Mouse (Mus musculus): Measurements from ENCODE around the gene Camta1. TPM values are rescaled to one million over a fixed set of nuclear protein-coding genes. Genes with fewer than 3 reads are reported as not detected.

Camta1 gene
- total RNA-seq, 1 experiment = 9.3 TPM

- Histone ChIP-seq H3K9me3 (ENCODE audit: control insufficient read depth, insufficient read depth, low read depth, low read length) (no peaks in the 10 kb centered on the region), H3K27ac (ENCODE audit: insufficient read depth, low read depth, low read length, poor library complexity, severe bottlenecking) (no peak overlapping the region), H3K4me1 (ENCODE audit: control insufficient read depth in 2 of 2, insufficient read depth in 2 of 2, low read length in 2 of 2, poor library complexity in 1 of 2) (peaks cover 5 to 20% of the 10 kb centered on the region in 2 experiments; a peak in 3 of 4 replicates), H3K36me3 (ENCODE audit: control insufficient read depth, insufficient read depth, low read length, poor library complexity, severe bottlenecking) (peaks cover 24% of the 10 kb centered on the region), H3K4me3 (ENCODE audit: insufficient read depth in 1 of 2, low read depth in 1 of 2, low read length in 2 of 2, poor library complexity in 1 of 2, severe bottlenecking in 1 of 2) (no peak overlapping the region), H3K9ac (ENCODE audit: insufficient read depth, low read depth, low read length, poor library complexity, severe bottlenecking) (no peak overlapping the region)
- no peak for TF ChIP-seq CHD2 (IDR thresholded peaks at IDR 0.05; ENCODE audit: low read depth, low read length)
- TF ChIP-seq ZNF384 (IDR thresholded peaks at IDR 0.05; ENCODE audit: low read depth, low read length) = no peak
- TF ChIP-seq ZC3H11A (IDR thresholded peaks at IDR 0.05; ENCODE audit: borderline replicate concordance, low read depth, low read length) = no peak
- no peak for TF ChIP-seq MAFK (IDR thresholded peaks at IDR 0.05; ENCODE audit: insufficient read depth, low read depth, low read length)
- TF ChIP-seq HCFC1 (IDR thresholded peaks at IDR 0.05; ENCODE audit: borderline replicate concordance, insufficient read depth, low read length) = no peak
- in situ Hi-C loops (cut with MboI; ENCODE audit: low sequenced_read_pairs in 2 of 2, unreplicated experiment in 2 of 2) = no loop called here
- DNase-seq (ENCODE audit: low read depth, low spot score) = no peak
Observed at GRCm38 (mm10) chr4:150868859-150869258, 992.8 kb downstream of the Camta1 start.

- no peak overlapping the region for H3K27ac ChIP-seq (ENCODE audit: insufficient read depth, low read depth, low read length, poor library complexity, severe bottlenecking)
- in situ Hi-C loops (cut with MboI; ENCODE audit: low sequenced_read_pairs in 2 of 2, unreplicated experiment in 2 of 2) = no loop called here
- no peaks in the 10 kb centered on the region for H3K9me3 ChIP-seq (ENCODE audit: control insufficient read depth, insufficient read depth, low read depth, low read length)
- H3K9ac ChIP-seq (ENCODE audit: insufficient read depth, low read depth, low read length, poor library complexity, severe bottlenecking) = no peak overlapping the region
- peaks cover 24% of the 10 kb centered on the region for H3K36me3 ChIP-seq (ENCODE audit: control insufficient read depth, insufficient read depth, low read length, poor library complexity, severe bottlenecking)
- H3K4me3 ChIP-seq (ENCODE audit: insufficient read depth in 1 of 2, low read depth in 1 of 2, low read length in 2 of 2, poor library complexity in 1 of 2, severe bottlenecking in 1 of 2) = no peak overlapping the region
- peaks cover 5 to 20% of the 10 kb centered on the region in 2 experiments; a peak in 3 of 4 replicates for H3K4me1 ChIP-seq (ENCODE audit: control insufficient read depth in 2 of 2, insufficient read depth in 2 of 2, low read length in 2 of 2, poor library complexity in 1 of 2)
- TF ChIP-seq CHD2 (IDR thresholded peaks at IDR 0.05; ENCODE audit: low read depth, low read length) (no peak), MAFK (IDR thresholded peaks at IDR 0.05; ENCODE audit: insufficient read depth, low read depth, low read length) (no peak), ZC3H11A (IDR thresholded peaks at IDR 0.05; ENCODE audit: borderline replicate concordance, low read depth, low read length) (no peak), ZNF384 (IDR thresholded peaks at IDR 0.05; ENCODE audit: low read depth, low read length) (no peak), HCFC1 (IDR thresholded peaks at IDR 0.05; ENCODE audit: borderline replicate concordance, insufficient read depth, low read length) (no peak)
- no peak for DNase-seq (ENCODE audit: low read depth, low spot score)
Observed at GRCm38 (mm10) chr4:150868161-150868560, 993.5 kb downstream of the Camta1 start.

Other genes starting within 250 kb of the Camta1 start
- gene Dnajc11, start 71.8 kb upstream of the Camta1 start, total RNA-seq (2012; rRNA removed) = 98.2 and 103 TPM in 2 replicates
- gene Thap3, start 127.1 kb upstream of the Camta1 start, total RNA-seq (2012; rRNA removed) = 7.6 and 12.5 TPM in 2 replicates
- 22.2 and 29.2 TPM in 2 replicates for gene Phf13, start 134.4 kb upstream of the Camta1 start, total RNA-seq (2012; rRNA removed)
- 19.7 and 21.0 TPM in 2 replicates for gene Klhl21, start 146.9 kb upstream of the Camta1 start, total RNA-seq (2012; rRNA removed)
- 18.7 and 31.7 TPM in 2 replicates for gene Zbtb48, start 165.8 kb upstream of the Camta1 start, total RNA-seq (2012; rRNA removed)
- 1.9 and 3.0 TPM in 2 replicates for gene Tas1r1, start 176.7 kb upstream of the Camta1 start, total RNA-seq (2012; rRNA removed)
- 70.1 and 81.7 TPM in 2 replicates for gene Nol9, start 177.4 kb upstream of the Camta1 start, total RNA-seq (2012; rRNA removed)
- 37.3 and 81.4 TPM in 2 replicates for gene Plekhg5, start 210.6 kb upstream of the Camta1 start, total RNA-seq (2012; rRNA removed)

Measured in ES-E14 (cell line).